Mouse (Mus musculus) lung, adult 2 months (tissue): ENCODE data around the gene Cyp2d22. TPM values are rescaled to one million over a fixed set of nuclear protein-coding genes. Genes with fewer than 3 reads are reported as not detected.
"Not testable (repeated sequence)": the region's sequence is repeated elsewhere in the genome, so short reads cannot be mapped to it uniquely, and the experiment has no call there.

ENCODE experiments used
- DNase-seq: peaks from one replicate; pipeline ENCODE4 v3.0.0; 2022
- H3K4me1 ChIP-seq: fragments of 200-500 bp; 2 replicates; pipeline ENCODE4 v1.6.1; 2011; ENCODE audit warnings: low read length; ENCODE audit not compliant: control insufficient read depth, insufficient read depth
- H3K4me3 ChIP-seq: fragments of 200-500 bp; replicated peaks from 2 replicates; pipeline ENCODE3; 2011; ENCODE audit warnings: low read depth, mild to moderate bottlenecking, control low read depth, low read length; ENCODE audit errors: extremely low read depth
- CTCF ChIP-seq: fragments of 200-500 bp; IDR thresholded peaks from 2 replicates; pipeline ENCODE4 v1.5.1; 2011; ENCODE audit warnings: mild to moderate bottlenecking, low read length, control low read depth; ENCODE audit not compliant: insufficient read depth
- POLR2A ChIP-seq: fragments of 200-500 bp; IDR thresholded peaks from 2 replicates; pipeline ENCODE4 v1.6.1; 2011; ENCODE audit warnings: low read depth, mild to moderate bottlenecking, control low read depth, low read length, borderline replicate concordance; ENCODE audit errors: extremely low read depth
- WGBS: fragments of 180-500 bp; shearing (Covaris S2); methylation state at CpG from one replicate; pipeline ENCODE4 v1.1.7; 2018; 5-methylcytosine and 5-hydroxymethylcytosine counted together
- polyA plus RNA-seq: library from polyadenylated mRNA; depleted of rRNA; stranded (reverse); fragments of >200 nt; gene quantifications from 2 replicates; pipeline ENCODE4 v1.2.3, GENCODE M21; 2012

Cyp2d22 gene
- polyA plus RNA-seq, 1 experiment = 84.6 TPM

DNA sequence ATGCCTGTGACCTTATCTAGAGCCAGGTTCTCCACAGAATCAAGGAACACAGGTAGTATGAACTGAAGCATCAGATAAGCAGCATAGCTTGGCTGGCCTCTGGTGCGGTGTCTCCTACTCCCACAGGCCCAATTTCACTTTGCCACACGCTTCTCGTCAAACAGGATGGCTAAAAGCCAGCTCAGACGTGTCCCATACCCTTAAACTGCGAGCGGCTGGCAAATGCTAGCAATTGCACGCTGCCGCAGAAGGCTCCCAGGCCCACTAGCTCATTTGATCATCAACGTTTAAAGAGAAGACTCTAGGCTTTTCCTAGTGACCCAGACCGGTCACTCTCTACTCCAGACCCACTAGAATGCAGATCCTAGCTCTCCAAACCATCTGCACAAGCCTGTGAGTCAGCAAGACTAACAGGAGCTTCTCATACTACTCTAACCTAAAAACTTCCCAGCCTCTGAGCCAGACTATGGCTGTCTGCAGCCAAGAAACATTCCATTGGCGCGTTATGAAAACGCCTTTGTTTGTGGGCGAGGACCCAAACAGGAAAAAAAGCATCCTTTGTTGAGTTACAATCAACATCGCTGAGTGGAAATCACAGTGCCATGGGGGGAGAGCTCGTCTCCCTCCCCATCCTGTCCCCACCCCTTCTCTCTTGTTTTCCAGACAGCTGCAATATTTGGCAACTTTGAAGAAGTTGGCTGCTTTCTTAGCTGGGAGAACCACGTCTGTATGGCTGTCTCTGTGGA, 3.5 kb downstream of the Cyp2d22 start:
- no peak overlapping the region for H3K4me3 ChIP-seq
- DNase-seq = peak; percentile 46
- TF ChIP-seq POLR2A = no peak
- no peak for TF ChIP-seq CTCF
- WGBS = 45% methylated on average over 17 of the region's 17 CpGs
- peaks cover 15% of the 10 kb centered on the region for H3K4me1 ChIP-seq

DNA sequence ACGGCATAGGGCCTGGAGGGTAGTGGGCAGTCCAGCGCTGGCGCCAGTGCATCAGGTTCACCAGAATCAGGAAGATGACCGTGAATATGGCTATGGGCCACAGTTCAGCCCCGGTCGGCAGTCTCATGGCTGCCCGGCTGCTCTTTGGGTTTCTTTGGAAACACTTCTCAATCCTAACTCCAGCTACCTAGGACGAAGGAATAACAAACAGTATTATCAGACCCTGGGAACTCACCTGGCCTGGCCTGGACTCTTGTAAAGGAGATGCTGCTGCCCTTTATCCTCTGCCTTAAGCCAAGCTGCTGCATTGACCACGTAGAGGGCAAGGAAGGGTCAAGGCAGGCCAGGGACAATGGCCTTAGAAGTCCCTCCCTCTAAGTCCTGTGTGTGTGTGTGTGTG, 4.2 kb downstream of the Cyp2d22 start:
- DNase-seq = no peak
- no peak for TF ChIP-seq POLR2A
- TF ChIP-seq CTCF = no peak
- WGBS = 86% methylated on average over 9 of the region's 9 CpGs
- Histone ChIP-seq H3K4me3 (no peak overlapping the region), H3K4me1 (peaks cover 15% of the 10 kb centered on the region)

DNA sequence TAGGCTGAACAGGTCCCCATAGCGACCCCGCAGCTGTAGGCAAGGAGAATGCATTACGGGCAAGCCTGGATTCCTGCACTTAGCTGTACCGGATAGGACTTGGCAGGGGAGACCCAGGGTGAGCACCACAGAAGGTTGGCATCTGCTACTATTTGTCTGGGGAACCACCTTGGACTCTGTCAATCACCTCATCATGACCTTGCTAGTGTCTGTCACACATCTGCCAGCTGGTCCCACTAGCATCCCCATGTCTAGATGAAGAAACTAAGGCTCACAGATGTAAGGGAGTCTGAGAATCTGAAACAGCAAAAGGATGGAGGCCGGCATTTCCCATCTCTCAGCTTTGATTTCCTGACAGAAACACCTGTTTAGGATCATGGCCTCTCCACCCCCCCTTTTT, 5.6 kb downstream of the Cyp2d22 start:
- TF ChIP-seq CTCF (no peak), POLR2A (no peak)
- 91% methylated on average over 5 of the region's 5 CpGs for WGBS
- H3K4me1 ChIP-seq = peaks cover 15% of the 10 kb centered on the region
- no peak overlapping the region for H3K4me3 ChIP-seq
- no peak for DNase-seq

DNA sequence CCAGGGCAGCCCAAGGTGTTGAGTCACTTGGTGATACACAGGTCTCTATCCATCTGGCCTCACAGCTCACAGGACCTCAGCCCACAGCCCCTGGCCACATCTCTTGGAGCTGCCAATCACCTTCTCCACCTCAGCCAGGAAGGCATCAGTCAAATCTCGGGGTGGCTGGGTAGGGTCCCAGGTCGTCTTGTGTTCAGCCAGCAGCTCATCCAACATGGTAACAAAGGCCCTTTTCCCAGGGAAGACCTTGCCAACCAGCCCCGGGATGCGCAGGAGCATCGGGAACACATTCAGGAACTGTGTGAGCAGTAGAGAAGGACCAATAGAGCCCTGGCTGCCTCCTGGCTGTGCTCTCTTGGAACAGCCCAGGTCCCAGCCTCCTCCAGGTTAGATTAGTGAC, 7.1 kb downstream of the Cyp2d22 start:
- no peak for DNase-seq
- peaks cover 13% of the 10 kb centered on the region for H3K4me1 ChIP-seq
- 87% methylated on average over 5 of the region's 5 CpGs for WGBS
- no peak overlapping the region for H3K4me3 ChIP-seq
- no peak for TF ChIP-seq CTCF
- TF ChIP-seq POLR2A = no peak

DNA sequence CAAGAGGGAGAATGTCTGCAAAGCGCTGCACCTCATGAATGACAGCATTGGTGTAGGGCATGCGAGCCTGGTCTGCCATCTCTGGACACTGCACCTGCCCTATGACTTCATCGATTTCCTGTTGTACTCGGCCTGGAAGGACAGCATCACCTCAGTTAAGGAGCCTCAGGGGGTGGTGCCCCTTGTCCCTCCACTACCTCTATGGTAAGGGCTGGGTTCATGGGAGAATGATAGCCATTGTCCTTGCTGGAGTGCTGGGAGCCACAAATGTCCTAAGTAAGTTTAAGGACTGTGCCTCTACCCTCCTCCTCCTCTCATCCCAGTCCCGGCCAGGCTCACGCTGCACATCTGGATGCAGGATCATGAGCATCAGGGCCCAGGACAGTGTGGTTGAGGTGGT, 7.6 kb downstream of the Cyp2d22 start:
- no peak overlapping the region for H3K4me3 ChIP-seq
- DNase-seq = no peak
- TF ChIP-seq POLR2A (no peak), CTCF (no peak)
- 85% methylated on average over 6 of the region's 6 CpGs for WGBS
- H3K4me1 ChIP-seq = peaks cover 10% of the 10 kb centered on the region

DNA sequence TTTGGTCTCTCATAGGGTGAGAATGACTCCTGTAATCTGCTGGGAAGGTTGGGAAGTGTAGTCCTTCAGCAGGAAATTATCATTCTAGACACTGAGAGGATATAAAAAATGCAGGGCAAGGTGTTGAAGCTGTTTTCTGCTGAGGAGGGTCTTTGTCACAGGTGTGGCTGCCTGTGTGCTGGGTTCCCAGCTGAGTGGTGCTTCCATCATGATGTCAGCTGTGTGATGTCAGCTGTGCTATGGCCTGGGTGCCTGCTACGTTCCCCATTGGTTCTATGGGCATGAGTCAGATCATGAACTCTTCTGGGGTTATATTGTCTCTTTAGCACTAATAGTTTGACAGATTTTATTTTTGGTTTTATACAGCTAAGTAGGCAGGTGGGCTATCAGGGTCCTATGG, 11.2 kb downstream of the Cyp2d22 start:
- WGBS = 74% methylated on average over 1 of the region's 1 CpGs
- 0 out of 2 replicates have a peak, but pooled peaks cover 2% of the 10 kb centered on the region for H3K4me1 ChIP-seq
- DNase-seq = no peak
- TF ChIP-seq POLR2A = no peak
- TF ChIP-seq CTCF = no peak
- no peak overlapping the region for H3K4me3 ChIP-seq

DNA sequence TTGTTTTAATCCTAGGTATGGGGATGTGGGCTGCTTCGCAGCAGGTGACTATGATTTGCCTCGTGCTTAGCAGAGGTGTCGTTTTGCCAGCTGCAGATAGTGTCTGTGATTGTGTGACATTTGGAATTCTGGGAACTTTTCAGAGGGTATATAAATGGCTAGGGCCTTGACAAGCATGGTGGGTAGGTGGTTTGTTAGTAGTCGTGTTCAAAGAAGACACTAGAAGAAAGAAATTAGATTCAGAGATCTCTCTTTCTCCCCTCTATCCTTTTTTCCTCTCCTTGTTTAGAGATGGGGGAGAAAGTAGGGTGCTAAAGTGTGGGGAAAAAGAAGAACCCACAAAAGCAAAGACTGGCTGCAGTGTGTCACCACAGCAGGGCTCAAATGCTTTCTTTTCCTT, 11.9 kb downstream of the Cyp2d22 start:
- WGBS = 83% methylated on average over 4 of the region's 4 CpGs

DNA sequence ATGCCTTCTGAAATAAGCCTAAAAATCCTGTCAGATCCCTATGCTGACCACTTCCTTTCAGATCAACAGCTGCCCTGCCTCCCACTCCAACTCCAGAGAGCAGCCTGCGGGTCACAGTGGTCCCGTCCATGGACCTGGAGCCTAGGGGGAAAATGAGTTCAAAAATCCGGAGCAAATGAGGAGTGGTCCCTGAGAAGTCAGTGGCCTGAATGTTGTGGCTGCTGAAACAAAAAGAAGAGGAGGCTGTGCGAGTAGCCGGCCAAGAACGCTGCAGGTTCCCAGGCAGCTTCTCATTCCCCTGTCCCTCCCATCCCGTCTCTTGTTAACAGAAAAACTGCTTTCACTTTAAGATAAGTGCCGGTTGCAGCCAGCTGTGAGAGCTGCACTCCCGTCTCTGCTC, 15.5 kb downstream of the Cyp2d22 start:
- not testable (repeated sequence) for H3K4me3 ChIP-seq

More for the DNA sequence above, 11.9 kb downstream of the Cyp2d22 start:
- no peak for DNase-seq
- no peak overlapping the region for H3K4me3 ChIP-seq
- H3K4me1 ChIP-seq = 0 out of 2 replicates have a peak, but pooled peaks cover 2% of the 10 kb centered on the region
- TF ChIP-seq POLR2A (no peak), CTCF (no peak)

DNA sequence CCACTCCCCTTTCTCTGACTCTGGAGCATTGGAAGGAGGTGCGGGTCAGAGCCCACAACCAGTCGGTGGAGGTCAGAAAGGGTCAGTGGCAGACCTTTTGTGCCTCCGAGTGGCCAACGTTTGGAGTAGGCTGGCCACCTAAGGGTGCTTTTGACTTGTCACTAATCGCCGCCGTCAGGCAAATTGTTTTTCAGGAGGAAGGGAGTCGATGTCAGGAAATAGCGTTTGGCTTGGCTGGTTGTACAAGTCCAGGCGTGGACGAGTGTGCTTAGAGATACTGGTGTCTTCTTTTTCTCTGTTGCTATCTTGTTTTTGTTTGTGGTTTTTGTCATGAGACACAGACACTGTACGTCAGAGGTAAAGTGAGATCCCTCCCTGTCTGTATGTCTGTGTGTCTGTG, 16.3 kb downstream of the Cyp2d22 start:
- 46% methylated on average over 8 of the region's 12 CpGs for WGBS
- H3K4me3 ChIP-seq, H3K4me1 ChIP-seq, DNase-seq: not testable (repeated sequence)

More for the DNA sequence above, 15.5 kb downstream of the Cyp2d22 start:
- DNase-seq, H3K4me1 ChIP-seq: not testable (repeated sequence)
- 2% methylated on average over 6 of the region's 9 CpGs for WGBS

DNA sequence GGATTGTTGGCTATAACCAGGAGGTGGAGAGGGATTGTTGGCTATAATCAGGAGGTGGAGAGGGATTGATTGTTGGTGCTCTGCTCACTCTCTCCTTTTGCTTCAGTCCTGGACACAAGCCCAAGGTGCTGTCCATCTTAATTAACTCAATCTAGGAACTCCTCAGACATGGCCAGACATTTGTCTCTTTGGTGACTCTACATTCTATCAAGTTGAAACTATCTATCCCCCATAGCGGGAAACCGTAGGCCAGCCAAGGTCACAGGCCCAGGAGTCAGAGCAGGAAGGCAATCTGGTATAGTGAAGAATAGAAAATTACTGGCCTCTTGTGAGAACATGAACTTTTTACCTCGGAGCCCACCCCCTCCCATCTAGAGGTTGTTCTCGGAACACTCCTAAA, 17.8 kb downstream of the Cyp2d22 start:
- no peak for DNase-seq
- TF ChIP-seq POLR2A (no peak), CTCF (no peak)
- peaks cover 3% of the 10 kb centered on the region; the same call in 1 of the 2 replicates for H3K4me1 ChIP-seq
- H3K4me3 ChIP-seq = no peak overlapping the region
- WGBS = 73% methylated on average over 4 of the region's 4 CpGs
